Mouse (Mus musculus) lung, postnatal 0 days (tissue): ENCODE data around the gene Eya2.

Experiments used
- CTCF ChIP-seq: IDR thresholded peaks from 2 replicates; pipeline ENCODE4 v1.5.1; 2016; ENCODE audit warnings: antibody characterized with exemption, mild to moderate bottlenecking
- EP300 ChIP-seq: IDR thresholded peaks from 2 replicates; pipeline ENCODE4 v1.6.1; 2016; ENCODE audit warnings: antibody characterized with exemption, mild to moderate bottlenecking, control low read depth

GRCm38 (mm10) chr2:165809091-165809490 is 214.3 kb downstream of the Eya2 start:
- TF ChIP-seq CTCF (no peak), EP300 (no peak)
